Mouse (Mus musculus): ENCODE measurements around the gene Stim2. TPM values are rescaled to one million over a fixed set of nuclear protein-coding genes. Genes with fewer than 3 reads are reported as not detected.

The Stim2 gene
- polyA plus RNA-seq, 1 experiment = 23.6 TPM

- peak overlapping the region; percentile 68 for H3K4me2 ChIP-seq (ENCODE audit: low read depth)
- H3K36me3 ChIP-seq (ENCODE audit: control insufficient read depth, insufficient read depth) = no peaks in the 10 kb centered on the region
- no peak for TF ChIP-seq MAX (IDR thresholded peaks at IDR 0.05; ENCODE audit: low read depth)
- peak; percentile 60; the same call in 1 of the 2 replicates for TF ChIP-seq CEBPB (IDR thresholded peaks at IDR 0.05; ENCODE audit: insufficient read depth, poor library complexity, severe bottlenecking)
- no peak for TF ChIP-seq MYOG (IDR thresholded peaks at IDR 0.05; ENCODE audit: control insufficient read depth in 1 of 3, insufficient read depth in 1 of 3, insufficient read length in 2 of 3, low read depth in 2 of 3)
- no peak for TF ChIP-seq E2F4 (IDR thresholded peaks at IDR 0.05; ENCODE audit: insufficient read depth)
- TF ChIP-seq REST (IDR thresholded peaks at IDR 0.05; ENCODE audit: insufficient read depth, insufficient read length) = no peak
- TF ChIP-seq POLR2A (IDR thresholded peaks at IDR 0.05; ENCODE audit: insufficient read length, low read depth) = no peak
- no peak for TF ChIP-seq SRF (IDR thresholded peaks at IDR 0.05; ENCODE audit: control insufficient read depth, insufficient read length, low read depth)
- TF ChIP-seq MYOD1 (IDR thresholded peaks at IDR 0.05; ENCODE audit: control insufficient read depth in 1 of 3, insufficient read length in 2 of 3, low read depth in 2 of 3) = peak in 1 of 3 experiments; percentile 3
- TF ChIP-seq TCF12 (IDR thresholded peaks at IDR 0.05; ENCODE audit: insufficient read depth, poor library complexity, severe bottlenecking) = no peak
- no peak for TF ChIP-seq POLR2AphosphoS2 (IDR thresholded peaks at IDR 0.05; ENCODE audit: insufficient read length, low read depth)
- no peak overlapping the region for H3ac ChIP-seq (ENCODE audit: control insufficient read depth, insufficient read length)
- H3K27me3 ChIP-seq (ENCODE audit: control insufficient read depth, insufficient read depth, insufficient read length) = no peaks in the 10 kb centered on the region
- H3K4me3 ChIP-seq = no peak overlapping the region
- H3K79me2 ChIP-seq (ENCODE audit: control insufficient read depth, insufficient read depth) = no peaks in the 10 kb centered on the region
These were observed 44.5 kb upstream of the Stim2 start for GRCm38 (mm10) chr5:53953797-53954196.

GRCm38 (mm10) chr5:53955966-53956365 lies 42.3 kb upstream of the Stim2 start:
- Histone ChIP-seq H3K4me2 (ENCODE audit: low read depth) (no peak overlapping the region), H3K27me3 (ENCODE audit: control insufficient read depth, insufficient read depth, insufficient read length) (no peaks in the 10 kb centered on the region), H3K36me3 (ENCODE audit: control insufficient read depth, insufficient read depth) (no peaks in the 10 kb centered on the region), H3K79me2 (ENCODE audit: control insufficient read depth, insufficient read depth) (no peaks in the 10 kb centered on the region), H3ac (ENCODE audit: control insufficient read depth, insufficient read length) (no peak overlapping the region), H3K4me3 (no peak overlapping the region)
- TF ChIP-seq USF1 (IDR thresholded peaks at IDR 0.05; ENCODE audit: low read depth) (no peak), POLR2AphosphoS2 (IDR thresholded peaks at IDR 0.05; ENCODE audit: insufficient read length, low read depth) (no peak), MAX (IDR thresholded peaks at IDR 0.05; ENCODE audit: low read depth) (no peak), MYOD1 (IDR thresholded peaks at IDR 0.05; ENCODE audit: control insufficient read depth in 1 of 3, insufficient read length in 2 of 3, low read depth in 2 of 3) (no peak), POLR2A (IDR thresholded peaks at IDR 0.05; ENCODE audit: insufficient read length, low read depth) (no peak), E2F4 (IDR thresholded peaks at IDR 0.05; ENCODE audit: insufficient read depth) (no peak), MYOG (IDR thresholded peaks at IDR 0.05; ENCODE audit: control insufficient read depth in 1 of 3, insufficient read depth in 1 of 3, insufficient read length in 2 of 3, low read depth in 2 of 3) (no peak), CEBPB (IDR thresholded peaks at IDR 0.05; ENCODE audit: insufficient read depth, poor library complexity, severe bottlenecking) (no peak), TCF3 (IDR thresholded peaks at IDR 0.05; ENCODE audit: insufficient read length, low read depth) (no peak), SRF (IDR thresholded peaks at IDR 0.05; ENCODE audit: control insufficient read depth, insufficient read length, low read depth) (no peak)

GRCm38 (mm10) chr5:53956396-53957314 lies 41.6 kb upstream of the Stim2 start:
- no peaks in the 10 kb centered on the region for H3K27me3 ChIP-seq (ENCODE audit: control insufficient read depth, insufficient read depth, insufficient read length)
- H3K36me3 ChIP-seq (ENCODE audit: control insufficient read depth, insufficient read depth) = no peaks in the 10 kb centered on the region
- no peaks in the 10 kb centered on the region for H3K79me2 ChIP-seq (ENCODE audit: control insufficient read depth, insufficient read depth)
- no peak overlapping the region for H3K4me3 ChIP-seq
- no peak overlapping the region for H3ac ChIP-seq (ENCODE audit: control insufficient read depth, insufficient read length)
- TF ChIP-seq MYOG (IDR thresholded peaks at IDR 0.05; ENCODE audit: control insufficient read depth in 1 of 3, insufficient read depth in 1 of 3, insufficient read length in 2 of 3, low read depth in 2 of 3) (no peak), TCF12 (IDR thresholded peaks at IDR 0.05; ENCODE audit: insufficient read depth, poor library complexity, severe bottlenecking) (no peak), POLR2AphosphoS2 (IDR thresholded peaks at IDR 0.05; ENCODE audit: insufficient read length, low read depth) (no peak)
- no peak overlapping the region for H3K4me2 ChIP-seq (ENCODE audit: low read depth)

GRCm38 (mm10) chr5:53957348-53957747 lies 41.0 kb upstream of the Stim2 start:
- Histone ChIP-seq H3K27me3 (ENCODE audit: control insufficient read depth, insufficient read depth, insufficient read length) (no peaks in the 10 kb centered on the region), H3K79me2 (ENCODE audit: control insufficient read depth, insufficient read depth) (no peaks in the 10 kb centered on the region), H3K36me3 (ENCODE audit: control insufficient read depth, insufficient read depth) (no peaks in the 10 kb centered on the region), H3K4me3 (no peak overlapping the region), H3K4me2 (ENCODE audit: low read depth) (no peak overlapping the region), H3ac (ENCODE audit: control insufficient read depth, insufficient read length) (no peak overlapping the region)
- TF ChIP-seq E2F4 (IDR thresholded peaks at IDR 0.05; ENCODE audit: insufficient read depth) (no peak), CEBPB (IDR thresholded peaks at IDR 0.05; ENCODE audit: insufficient read depth, poor library complexity, severe bottlenecking) (no peak), TCF3 (IDR thresholded peaks at IDR 0.05; ENCODE audit: insufficient read length, low read depth) (no peak), SRF (IDR thresholded peaks at IDR 0.05; ENCODE audit: control insufficient read depth, insufficient read length, low read depth) (no peak), POLR2AphosphoS2 (IDR thresholded peaks at IDR 0.05; ENCODE audit: insufficient read length, low read depth) (no peak), REST (IDR thresholded peaks at IDR 0.05; ENCODE audit: insufficient read depth, insufficient read length) (no peak), USF1 (IDR thresholded peaks at IDR 0.05; ENCODE audit: low read depth) (no peak), MYOG (IDR thresholded peaks at IDR 0.05; ENCODE audit: control insufficient read depth in 1 of 3, insufficient read depth in 1 of 3, insufficient read length in 2 of 3, low read depth in 2 of 3) (no peak), TCF12 (IDR thresholded peaks at IDR 0.05; ENCODE audit: insufficient read depth, poor library complexity, severe bottlenecking) (no peak), POLR2A (IDR thresholded peaks at IDR 0.05; ENCODE audit: insufficient read length, low read depth) (no peak), MYOD1 (IDR thresholded peaks at IDR 0.05; ENCODE audit: control insufficient read depth in 1 of 3, insufficient read length in 2 of 3, low read depth in 2 of 3) (no peak)

Data from myocyte (in vitro differentiated cells).